Mouse (Mus musculus): ENCODE data around the gene Ppp1r13b. TPM values are rescaled to one million over a fixed set of nuclear protein-coding genes. Genes with fewer than 3 reads are reported as not detected.
A peak's percentile ranks its signal among the peaks of the same experiment; 100 is the strongest.

Gene Ppp1r13b
- polyA plus RNA-seq, 1 experiment = 4.8 TPM

- H3K36me3 ChIP-seq (ENCODE audit: control insufficient read depth, insufficient read depth) = peaks cover 69% of the 10 kb centered on the region
- TF ChIP-seq MYOG (IDR thresholded peaks at IDR 0.05; ENCODE audit: control insufficient read depth, extremely low read depth, insufficient read length) (no peak), MYOD1 (IDR thresholded peaks at IDR 0.05; ENCODE audit: control insufficient read depth, insufficient read length, low read depth) (no peak), MAX (IDR thresholded peaks at IDR 0.05) (no peak), USF1 (IDR thresholded peaks at IDR 0.05; ENCODE audit: low read depth) (no peak), FOSL1 (IDR thresholded peaks at IDR 0.05; ENCODE audit: insufficient read depth, low read length, poor library complexity, severe bottlenecking) (no peak), CTCF (IDR thresholded peaks at IDR 0.05; ENCODE audit: control insufficient read depth, insufficient read depth, insufficient read length) (no peak), CEBPB (IDR thresholded peaks at IDR 0.05; ENCODE audit: low read depth) (no peak)
- no peaks in the 10 kb centered on the region for H3K79me3 ChIP-seq (ENCODE audit: low read depth)
- H3K27me3 ChIP-seq (ENCODE audit: control insufficient read depth, insufficient read depth, insufficient read length) = no peaks in the 10 kb centered on the region
- peaks cover 5% of the 10 kb centered on the region for H3K79me2 ChIP-seq (ENCODE audit: control insufficient read depth, insufficient read depth)
- H3K4me3 ChIP-seq (ENCODE audit: insufficient read depth, poor library complexity, severe bottlenecking) = no peak overlapping the region
- no peak overlapping the region for H3ac ChIP-seq (ENCODE audit: control insufficient read depth, insufficient read length, low read depth)
Measured at GRCm38 (mm10) chr12:111785174-111785573, 122.7 kb downstream of the Ppp1r13b start.

DNA sequence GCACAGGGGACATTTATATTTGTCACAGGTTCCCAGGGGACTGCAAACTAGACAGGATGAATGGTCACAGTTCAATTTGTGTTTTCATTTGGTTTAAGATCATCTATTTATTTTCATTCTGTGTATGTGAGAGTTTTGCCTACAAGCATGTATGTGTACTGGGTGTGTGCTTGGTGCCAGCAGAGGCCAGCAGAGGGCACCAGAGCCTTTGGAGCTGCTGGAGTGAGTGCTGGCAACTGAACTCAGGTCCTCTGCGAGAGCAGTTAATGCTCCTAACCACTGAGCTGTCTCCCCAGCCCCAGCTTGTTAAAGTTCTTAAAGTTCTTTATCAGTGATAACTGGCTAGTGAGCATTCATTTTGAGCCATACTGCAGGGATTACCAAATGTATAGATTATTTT lies 128.4 kb downstream of the Ppp1r13b start:
- Histone ChIP-seq H3K79me3 (ENCODE audit: low read depth) (peaks cover 11% of the 10 kb centered on the region), H3K27me3 (ENCODE audit: control insufficient read depth, insufficient read depth, insufficient read length) (no peaks in the 10 kb centered on the region), H3K79me2 (ENCODE audit: control insufficient read depth, insufficient read depth) (peaks cover 33% of the 10 kb centered on the region), H3ac (ENCODE audit: control insufficient read depth, insufficient read length, low read depth) (no peak overlapping the region), H3K36me3 (ENCODE audit: control insufficient read depth, insufficient read depth) (peaks cover 88% of the 10 kb centered on the region), H3K4me3 (ENCODE audit: insufficient read depth, poor library complexity, severe bottlenecking) (no peak overlapping the region)
- TF ChIP-seq USF1 (IDR thresholded peaks at IDR 0.05; ENCODE audit: low read depth) (no peak), CTCF (IDR thresholded peaks at IDR 0.05; ENCODE audit: control insufficient read depth, insufficient read depth, insufficient read length) (peak; percentile 15)

Other genes starting within 250 kb of the Ppp1r13b start
- gene Ckb, start 235.8 kb downstream of the Ppp1r13b start, polyA plus RNA-seq (2012; fragmentation: generic; extraction: Trizol) = 61.4 TPM
- 32.1 TPM for gene Trmt61a, start 230.0 kb downstream of the Ppp1r13b start, polyA plus RNA-seq (2012; fragmentation: generic; extraction: Trizol)
- gene Bag5, start 194.9 kb downstream of the Ppp1r13b start, polyA plus RNA-seq (2012; fragmentation: generic; extraction: Trizol) = 20.6 TPM
- 29.9 TPM for gene Apopt1, start 194.8 kb downstream of the Ppp1r13b start, polyA plus RNA-seq (2012; fragmentation: generic; extraction: Trizol)
- gene Klc1, start 149.3 kb downstream of the Ppp1r13b start, polyA plus RNA-seq (2012; fragmentation: generic; extraction: Trizol) = 116 TPM
- 4.8 TPM for gene Xrcc3, start 94.2 kb downstream of the Ppp1r13b start, polyA plus RNA-seq (2012; fragmentation: generic; extraction: Trizol)
- 40.0 TPM for gene Zfyve21, start 93.9 kb downstream of the Ppp1r13b start, polyA plus RNA-seq (2012; fragmentation: generic; extraction: Trizol)
- gene Atp5mpl, start 58.9 kb upstream of the Ppp1r13b start, polyA plus RNA-seq (2012; fragmentation: generic; extraction: Trizol) = 608 TPM
- 0.20 TPM for gene Tdrd9, start 63.4 kb upstream of the Ppp1r13b start, polyA plus RNA-seq (2012; fragmentation: generic; extraction: Trizol)
- gene Rd3l, start 73.2 kb upstream of the Ppp1r13b start, polyA plus RNA-seq (2012; fragmentation: generic; extraction: Trizol) = not detected
- gene Aspg, start 198.6 kb upstream of the Ppp1r13b start, polyA plus RNA-seq (2012; fragmentation: generic; extraction: Trizol) = 0.13 TPM
- not detected for gene Kif26a, start 238.1 kb upstream of the Ppp1r13b start, polyA plus RNA-seq (2012; fragmentation: generic; extraction: Trizol)